Mouse (Mus musculus): ENCODE measurements at regions not wholly inside any gene's neighbourhood (a gene's known extent, or its start where the extent isn't known, plus 50 kb on each side); places are given as distances from the start of the nearest gene placed in this dataset.

DNA sequence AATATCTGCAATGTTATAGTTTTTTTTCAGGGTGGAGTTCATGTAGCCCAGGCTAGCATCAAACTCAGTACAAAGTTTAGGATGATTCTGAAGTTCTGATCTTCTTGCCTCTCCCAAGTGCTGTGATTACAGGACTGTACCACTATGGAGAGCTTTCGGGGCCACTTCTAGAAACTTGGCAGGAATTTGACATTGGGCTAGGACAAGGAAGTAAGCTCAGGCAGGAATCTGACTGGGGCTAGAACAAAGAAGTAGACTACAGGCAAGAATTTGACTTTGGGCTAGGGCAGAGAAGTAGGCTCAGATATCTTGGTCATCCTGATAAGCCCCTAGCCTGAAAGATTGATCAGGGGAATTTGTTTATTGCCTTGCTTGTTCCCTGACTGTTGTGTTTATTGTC is 109.9 kb upstream of the Fam3c start:
- no peaks in the 10 kb centered on the region for H3K79me3 ChIP-seq (ENCODE audit: low read depth)
- H3K27me3 ChIP-seq (ENCODE audit: control insufficient read depth, insufficient read depth, insufficient read length) = no peaks in the 10 kb centered on the region
- H3K36me3 ChIP-seq (ENCODE audit: control insufficient read depth, insufficient read depth) = no peaks in the 10 kb centered on the region
- H3ac ChIP-seq (ENCODE audit: control insufficient read depth, insufficient read length, low read depth) = no peak overlapping the region
- TF ChIP-seq USF1 (IDR thresholded peaks at IDR 0.05; ENCODE audit: low read depth) = no peak
- no peaks in the 10 kb centered on the region for H3K79me2 ChIP-seq (ENCODE audit: control insufficient read depth, insufficient read depth)
- no peak overlapping the region for H3K4me3 ChIP-seq (ENCODE audit: insufficient read depth, poor library complexity, severe bottlenecking)

GRCm38 (mm10) chr6:22459440-22460016 is 103.5 kb upstream of the Fam3c start:
- H3K79me2 ChIP-seq (ENCODE audit: control insufficient read depth, insufficient read depth) = no peaks in the 10 kb centered on the region
- H3K36me3 ChIP-seq (ENCODE audit: control insufficient read depth, insufficient read depth) = no peaks in the 10 kb centered on the region
- H3K4me3 ChIP-seq (ENCODE audit: insufficient read depth, poor library complexity, severe bottlenecking) = no peak overlapping the region
- H3K79me3 ChIP-seq (ENCODE audit: low read depth) = no peaks in the 10 kb centered on the region
- no peaks in the 10 kb centered on the region for H3K27me3 ChIP-seq (ENCODE audit: control insufficient read depth, insufficient read depth, insufficient read length)
- TF ChIP-seq CEBPB (IDR thresholded peaks at IDR 0.05; ENCODE audit: low read depth) (no peak), FOSL1 (IDR thresholded peaks at IDR 0.05; ENCODE audit: insufficient read depth, low read length, poor library complexity, severe bottlenecking) (no peak), MYOD1 (IDR thresholded peaks at IDR 0.05; ENCODE audit: control insufficient read depth, insufficient read length, low read depth) (no peak), CTCF (IDR thresholded peaks at IDR 0.05; ENCODE audit: control insufficient read depth, insufficient read depth, insufficient read length) (no peak), USF1 (IDR thresholded peaks at IDR 0.05; ENCODE audit: low read depth) (no peak), MAX (IDR thresholded peaks at IDR 0.05) (no peak), MYOG (IDR thresholded peaks at IDR 0.05; ENCODE audit: control insufficient read depth, extremely low read depth, insufficient read length) (no peak)
- no peak overlapping the region for H3ac ChIP-seq (ENCODE audit: control insufficient read depth, insufficient read length, low read depth)

DNA sequence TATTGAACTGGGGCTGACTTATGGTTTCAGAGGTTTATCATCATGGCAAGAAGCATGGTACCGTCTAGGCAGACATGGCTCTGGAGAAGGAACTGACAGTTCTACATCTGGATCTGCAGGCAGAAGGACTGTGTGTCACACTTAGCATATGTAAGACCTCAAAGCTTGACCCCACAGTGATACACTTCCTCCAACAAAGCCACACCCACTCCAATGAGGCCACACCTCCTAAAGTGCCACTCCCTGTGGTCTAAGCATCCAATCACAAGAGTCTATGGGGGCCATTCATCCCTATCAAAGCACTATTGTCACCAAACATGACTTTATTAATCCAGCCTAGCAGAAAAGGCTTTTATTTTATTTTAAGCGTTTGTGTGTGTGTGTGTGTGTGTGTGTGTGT is 96.2 kb upstream of the Fam3c start:
- TF ChIP-seq MYOG (IDR thresholded peaks at IDR 0.05; ENCODE audit: control insufficient read depth, extremely low read depth, insufficient read length) (no peak), CTCF (IDR thresholded peaks at IDR 0.05; ENCODE audit: control insufficient read depth, insufficient read depth, insufficient read length) (no peak), MYOD1 (IDR thresholded peaks at IDR 0.05; ENCODE audit: control insufficient read depth, insufficient read length, low read depth) (no peak), USF1 (IDR thresholded peaks at IDR 0.05; ENCODE audit: low read depth) (no peak), FOSL1 (IDR thresholded peaks at IDR 0.05; ENCODE audit: insufficient read depth, low read length, poor library complexity, severe bottlenecking) (no peak)
- H3K79me2 ChIP-seq (ENCODE audit: control insufficient read depth, insufficient read depth) = no peaks in the 10 kb centered on the region

GRCm38 (mm10) chr6:22450501-22450900 is 94.5 kb upstream of the Fam3c start:
- no peak for TF ChIP-seq FOSL1 (IDR thresholded peaks at IDR 0.05; ENCODE audit: insufficient read depth, low read length, poor library complexity, severe bottlenecking)
- TF ChIP-seq CEBPB (IDR thresholded peaks at IDR 0.05; ENCODE audit: low read depth) = no peak
- TF ChIP-seq MAX (IDR thresholded peaks at IDR 0.05) = no peak
- TF ChIP-seq MYOD1 (IDR thresholded peaks at IDR 0.05; ENCODE audit: control insufficient read depth, insufficient read length, low read depth) = no peak
- TF ChIP-seq CTCF (IDR thresholded peaks at IDR 0.05; ENCODE audit: control insufficient read depth, insufficient read depth, insufficient read length) = no peak
- TF ChIP-seq MYOG (IDR thresholded peaks at IDR 0.05; ENCODE audit: control insufficient read depth, extremely low read depth, insufficient read length) = no peak
- no peak for TF ChIP-seq USF1 (IDR thresholded peaks at IDR 0.05; ENCODE audit: low read depth)

More for the DNA sequence above, 96.2 kb upstream of the Fam3c start:
- Histone ChIP-seq H3K79me3 (ENCODE audit: low read depth) (no peaks in the 10 kb centered on the region), H3ac (ENCODE audit: control insufficient read depth, insufficient read length, low read depth) (no peak overlapping the region), H3K36me3 (ENCODE audit: control insufficient read depth, insufficient read depth) (no peaks in the 10 kb centered on the region), H3K4me3 (ENCODE audit: insufficient read depth, poor library complexity, severe bottlenecking) (no peak overlapping the region), H3K27me3 (ENCODE audit: control insufficient read depth, insufficient read depth, insufficient read length) (no peaks in the 10 kb centered on the region)

DNA sequence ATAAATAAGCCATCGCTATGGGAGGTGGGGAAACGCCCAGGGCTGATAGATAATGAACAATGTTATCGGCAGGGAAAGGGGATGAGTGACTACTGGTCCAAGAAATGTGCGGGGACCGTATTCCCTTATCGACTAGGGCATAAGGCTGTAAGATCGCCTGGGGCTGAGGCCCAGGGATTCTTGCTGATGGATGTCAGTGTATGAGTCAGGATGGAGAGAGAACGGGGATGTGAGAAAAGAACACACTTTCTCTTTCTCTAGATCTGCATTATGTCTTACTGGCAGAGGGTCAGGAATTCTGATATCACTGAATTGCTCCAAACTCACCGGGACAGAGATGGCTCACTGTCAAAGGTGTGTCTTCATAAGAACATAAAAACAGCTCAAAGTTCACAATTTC is 92.9 kb upstream of the Fam3c start:
- H3K79me2 ChIP-seq (ENCODE audit: control insufficient read depth, insufficient read depth) = no peaks in the 10 kb centered on the region
- H3K79me3 ChIP-seq (ENCODE audit: low read depth) = no peaks in the 10 kb centered on the region
- no peak for TF ChIP-seq MYOG (IDR thresholded peaks at IDR 0.05; ENCODE audit: control insufficient read depth, extremely low read depth, insufficient read length)
- TF ChIP-seq CEBPB (IDR thresholded peaks at IDR 0.05; ENCODE audit: low read depth) = no peak
- TF ChIP-seq MAX (IDR thresholded peaks at IDR 0.05) = no peak
- TF ChIP-seq FOSL1 (IDR thresholded peaks at IDR 0.05; ENCODE audit: insufficient read depth, low read length, poor library complexity, severe bottlenecking) = no peak
- TF ChIP-seq USF1 (IDR thresholded peaks at IDR 0.05; ENCODE audit: low read depth) = no peak
- no peak for TF ChIP-seq CTCF (IDR thresholded peaks at IDR 0.05; ENCODE audit: control insufficient read depth, insufficient read depth, insufficient read length)
- TF ChIP-seq MYOD1 (IDR thresholded peaks at IDR 0.05; ENCODE audit: control insufficient read depth, insufficient read length, low read depth) = no peak

More at GRCm38 (mm10) chr6:22450501-22450900, 94.5 kb upstream of the Fam3c start:
- Histone ChIP-seq H3K27me3 (ENCODE audit: control insufficient read depth, insufficient read depth, insufficient read length) (no peaks in the 10 kb centered on the region), H3K4me3 (ENCODE audit: insufficient read depth, poor library complexity, severe bottlenecking) (no peak overlapping the region), H3K79me3 (ENCODE audit: low read depth) (no peaks in the 10 kb centered on the region), H3K79me2 (ENCODE audit: control insufficient read depth, insufficient read depth) (no peaks in the 10 kb centered on the region), H3K36me3 (ENCODE audit: control insufficient read depth, insufficient read depth) (no peaks in the 10 kb centered on the region), H3ac (ENCODE audit: control insufficient read depth, insufficient read length, low read depth) (no peak overlapping the region)

DNA sequence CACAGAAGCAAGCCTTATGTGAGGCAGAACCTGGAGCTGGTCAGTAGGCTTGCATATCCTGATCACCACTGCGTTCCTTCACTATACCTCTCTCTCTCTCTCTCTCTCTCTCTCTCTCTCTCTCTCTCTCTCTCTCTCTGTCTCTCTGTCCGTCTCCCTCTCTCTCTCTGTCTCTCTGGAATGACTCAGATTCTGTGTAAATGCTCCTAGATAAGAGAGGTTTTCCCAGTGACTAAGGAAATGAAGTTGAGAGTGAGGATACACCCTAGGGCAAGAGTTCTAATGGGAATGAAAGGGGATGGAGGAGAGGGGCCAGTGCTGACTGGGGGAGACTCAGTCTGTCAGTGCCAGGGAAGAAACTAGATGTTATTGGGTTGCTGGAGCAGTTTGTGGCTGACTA is 91.6 kb upstream of the Fam3c start:
- no peak overlapping the region for H3K4me3 ChIP-seq (ENCODE audit: insufficient read depth, poor library complexity, severe bottlenecking)
- TF ChIP-seq FOSL1 (IDR thresholded peaks at IDR 0.05; ENCODE audit: insufficient read depth, low read length, poor library complexity, severe bottlenecking) (no peak), CTCF (IDR thresholded peaks at IDR 0.05; ENCODE audit: control insufficient read depth, insufficient read depth, insufficient read length) (no peak), MAX (IDR thresholded peaks at IDR 0.05) (no peak), USF1 (IDR thresholded peaks at IDR 0.05; ENCODE audit: low read depth) (no peak), CEBPB (IDR thresholded peaks at IDR 0.05; ENCODE audit: low read depth) (no peak), MYOG (IDR thresholded peaks at IDR 0.05; ENCODE audit: control insufficient read depth, extremely low read depth, insufficient read length) (no peak), MYOD1 (IDR thresholded peaks at IDR 0.05; ENCODE audit: control insufficient read depth, insufficient read length, low read depth) (no peak)
- H3K79me3 ChIP-seq (ENCODE audit: low read depth) = no peaks in the 10 kb centered on the region
- no peaks in the 10 kb centered on the region for H3K36me3 ChIP-seq (ENCODE audit: control insufficient read depth, insufficient read depth)
- no peak overlapping the region for H3ac ChIP-seq (ENCODE audit: control insufficient read depth, insufficient read length, low read depth)
- no peaks in the 10 kb centered on the region for H3K27me3 ChIP-seq (ENCODE audit: control insufficient read depth, insufficient read depth, insufficient read length)
- no peaks in the 10 kb centered on the region for H3K79me2 ChIP-seq (ENCODE audit: control insufficient read depth, insufficient read depth)

More for the DNA sequence above, 92.9 kb upstream of the Fam3c start:
- Histone ChIP-seq H3K4me3 (ENCODE audit: insufficient read depth, poor library complexity, severe bottlenecking) (no peak overlapping the region), H3K36me3 (ENCODE audit: control insufficient read depth, insufficient read depth) (no peaks in the 10 kb centered on the region), H3ac (ENCODE audit: control insufficient read depth, insufficient read length, low read depth) (no peak overlapping the region), H3K27me3 (ENCODE audit: control insufficient read depth, insufficient read depth, insufficient read length) (no peaks in the 10 kb centered on the region)

Measured in C2C12 (cell line).